Mouse (Mus musculus): ENCODE measurements at regions not wholly inside any gene's neighbourhood (a gene's known extent, or its start where the extent isn't known, plus 50 kb on each side); places are given as distances from the start of the nearest gene placed in this dataset.
A peak's percentile ranks its signal among the peaks of the same experiment; 100 is the strongest.

DNA sequence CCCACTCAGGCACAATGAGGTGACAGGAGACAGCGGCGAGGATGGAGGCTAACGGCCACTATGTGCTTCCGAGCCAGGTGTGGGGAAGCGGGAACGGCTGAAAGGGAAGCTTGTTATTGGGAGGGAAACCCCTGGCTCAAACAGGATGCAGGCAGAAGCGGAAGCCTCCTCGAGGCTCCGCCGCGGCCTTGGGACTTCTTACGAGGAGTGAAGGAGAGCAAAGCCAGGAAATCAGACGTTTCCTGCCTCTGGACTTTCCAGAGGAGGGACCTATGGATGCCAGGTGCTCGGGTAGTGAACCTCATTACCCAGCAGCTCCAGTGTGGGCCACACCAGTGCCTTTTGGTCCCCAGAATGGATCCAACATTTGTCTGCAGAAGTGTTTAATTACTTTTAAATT is 449.6 kb downstream of the Med13l start:
- WGBS = 55% methylated on average over 14 of the region's 14 CpGs
- Histone ChIP-seq H3K27me3 (ENCODE audit: control insufficient read depth, insufficient read depth, low read length) (peaks cover 24% of the 10 kb centered on the region), H3K4me2 (replicated peaks; ENCODE audit: low read depth, low read length) (no peak overlapping the region), H3K4me1 (ENCODE audit: control insufficient read depth, insufficient read depth, low read length) (peaks cover 9% of the 10 kb centered on the region), H3K4me3 (ENCODE audit: low read length) (no peak overlapping the region), H3K9me3 (ENCODE audit: control insufficient read depth, low read length) (peaks cover 2% of the 10 kb centered on the region; the same call in 1 of the 2 replicates), H3K9ac (ENCODE audit: low read depth, low read length) (no peak overlapping the region), H3K27ac (ENCODE audit: low read depth, low read length) (no peak overlapping the region), H3K36me3 (ENCODE audit: control insufficient read depth, insufficient read depth, low read length) (no peaks in the 10 kb centered on the region)
- no peak for ATAC-seq (ENCODE audit: low FRiP score, low TSS enrichment)

DNA sequence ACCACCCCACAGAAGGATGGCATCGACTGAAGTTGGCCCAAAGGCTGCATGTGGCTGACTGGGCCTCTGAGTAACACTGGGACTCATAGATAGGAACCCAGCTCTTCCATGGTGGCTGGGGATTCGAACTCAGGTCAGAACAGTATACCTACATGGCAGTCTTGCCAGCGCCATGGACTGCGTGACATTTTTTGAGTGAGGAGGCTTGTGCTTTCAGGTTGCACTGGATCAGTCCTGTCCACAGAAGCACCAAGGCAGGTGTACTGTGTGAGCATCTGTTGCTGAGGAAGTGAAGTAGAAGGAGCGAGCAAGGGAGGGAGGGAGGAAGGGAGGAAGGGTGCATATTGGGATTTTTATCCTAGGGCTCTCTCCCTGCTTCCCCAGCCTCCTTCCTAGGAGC is 454.7 kb downstream of the Med13l start:
- no peak overlapping the region for H3K4me3 ChIP-seq (ENCODE audit: low read length)
- H3K9me3 ChIP-seq (ENCODE audit: control insufficient read depth, low read length) = peaks cover 2% of the 10 kb centered on the region; the same call in 1 of the 2 replicates
- H3K36me3 ChIP-seq (ENCODE audit: control insufficient read depth, insufficient read depth, low read length) = no peaks in the 10 kb centered on the region
- no peak overlapping the region for H3K9ac ChIP-seq (ENCODE audit: low read depth, low read length)
- H3K27me3 ChIP-seq (ENCODE audit: control insufficient read depth, insufficient read depth, low read length) = no peaks in the 10 kb centered on the region
- no peak overlapping the region for H3K4me2 ChIP-seq (replicated peaks; ENCODE audit: low read depth, low read length)
- 87% methylated on average over 5 of the region's 5 CpGs for WGBS
- no peak overlapping the region for H3K27ac ChIP-seq (ENCODE audit: low read depth, low read length)
- no peaks in the 10 kb centered on the region for H3K4me1 ChIP-seq (ENCODE audit: control insufficient read depth, insufficient read depth, low read length)
- no peak for ATAC-seq (ENCODE audit: low FRiP score, low TSS enrichment)

DNA sequence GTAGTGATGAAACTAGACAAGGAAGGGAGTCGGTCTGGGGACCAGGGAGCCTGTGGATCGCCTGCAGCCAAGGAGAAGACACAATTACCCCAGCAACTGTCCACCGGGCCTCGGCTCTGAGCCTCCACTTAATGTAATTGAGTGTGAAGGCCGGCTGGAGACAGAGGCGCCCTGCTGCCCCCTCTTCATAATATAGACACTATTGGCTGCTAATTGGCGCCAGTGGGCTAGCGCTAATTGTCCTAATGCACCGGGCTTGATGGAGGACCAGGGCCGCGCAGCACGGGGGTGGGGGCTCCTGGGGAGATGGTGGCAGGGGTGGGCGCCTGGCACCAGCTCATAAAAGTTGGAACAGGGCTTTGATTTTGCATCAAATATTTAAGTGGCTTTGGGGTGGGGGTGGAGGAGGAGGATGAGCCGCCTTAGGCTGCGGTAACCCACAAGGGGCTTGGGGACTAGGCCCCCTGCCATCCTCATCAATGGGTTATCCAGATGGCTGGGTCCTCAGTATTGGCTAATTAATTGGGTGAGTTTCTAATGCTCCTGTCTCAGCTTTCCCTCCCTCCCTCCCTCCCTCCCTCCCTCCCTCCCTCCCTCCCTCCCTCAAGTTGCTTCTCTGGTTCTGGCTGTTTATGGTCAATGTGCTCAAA is 455.3 kb downstream of the Med13l start:
- H3K9me3 ChIP-seq (ENCODE audit: control insufficient read depth, low read length) = peaks cover 2% of the 10 kb centered on the region; the same call in 1 of the 2 replicates
- no peak overlapping the region for H3K4me3 ChIP-seq (ENCODE audit: low read length)
- no peak overlapping the region for H3K4me2 ChIP-seq (replicated peaks; ENCODE audit: low read depth, low read length)
- no peak overlapping the region for H3K9ac ChIP-seq (ENCODE audit: low read depth, low read length)
- ATAC-seq (ENCODE audit: low FRiP score, low TSS enrichment) = peak; percentile 39; the same call in 1 of the 2 replicates
- no peaks in the 10 kb centered on the region for H3K36me3 ChIP-seq (ENCODE audit: control insufficient read depth, insufficient read depth, low read length)
- H3K27me3 ChIP-seq (ENCODE audit: control insufficient read depth, insufficient read depth, low read length) = no peaks in the 10 kb centered on the region
- WGBS = 16% methylated on average over 15 of the region's 15 CpGs
- no peak overlapping the region for H3K27ac ChIP-seq (ENCODE audit: low read depth, low read length)
- no peaks in the 10 kb centered on the region for H3K4me1 ChIP-seq (ENCODE audit: control insufficient read depth, insufficient read depth, low read length)

DNA sequence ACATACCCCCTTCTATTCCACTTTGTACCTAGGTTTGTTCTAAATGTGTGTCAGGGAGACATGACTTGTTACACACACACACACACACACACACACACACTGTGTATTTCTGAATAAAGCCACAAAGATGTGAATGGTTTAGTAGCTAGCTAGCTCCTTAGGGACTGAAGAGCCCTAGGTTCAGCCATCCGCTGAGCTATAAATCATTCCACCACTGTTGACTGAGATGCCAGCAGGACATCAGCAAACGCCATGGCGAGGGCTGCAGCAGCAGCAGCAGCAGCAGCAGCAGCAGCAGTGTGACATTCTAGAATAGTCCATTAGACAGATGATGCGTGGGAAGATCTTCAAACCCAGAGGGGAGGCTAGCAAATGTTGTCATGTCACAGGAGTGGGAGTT is 455.9 kb downstream of the Med13l start:
- no peak overlapping the region for H3K27ac ChIP-seq (ENCODE audit: low read depth, low read length)
- no peaks in the 10 kb centered on the region for H3K27me3 ChIP-seq (ENCODE audit: control insufficient read depth, insufficient read depth, low read length)
- peaks cover 2% of the 10 kb centered on the region; the same call in 1 of the 2 replicates for H3K9me3 ChIP-seq (ENCODE audit: control insufficient read depth, low read length)
- H3K4me2 ChIP-seq (replicated peaks; ENCODE audit: low read depth, low read length) = no peak overlapping the region
- WGBS = 19% methylated on average over 4 of the region's 4 CpGs
- no peak overlapping the region for H3K9ac ChIP-seq (ENCODE audit: low read depth, low read length)
- H3K36me3 ChIP-seq (ENCODE audit: control insufficient read depth, insufficient read depth, low read length) = no peaks in the 10 kb centered on the region
- no peaks in the 10 kb centered on the region for H3K4me1 ChIP-seq (ENCODE audit: control insufficient read depth, insufficient read depth, low read length)
- no peak overlapping the region for H3K4me3 ChIP-seq (ENCODE audit: low read length)
- ATAC-seq (ENCODE audit: low FRiP score, low TSS enrichment) = 0 out of 2 replicates have a peak, but pooled peaks have one; percentile 28

DNA sequence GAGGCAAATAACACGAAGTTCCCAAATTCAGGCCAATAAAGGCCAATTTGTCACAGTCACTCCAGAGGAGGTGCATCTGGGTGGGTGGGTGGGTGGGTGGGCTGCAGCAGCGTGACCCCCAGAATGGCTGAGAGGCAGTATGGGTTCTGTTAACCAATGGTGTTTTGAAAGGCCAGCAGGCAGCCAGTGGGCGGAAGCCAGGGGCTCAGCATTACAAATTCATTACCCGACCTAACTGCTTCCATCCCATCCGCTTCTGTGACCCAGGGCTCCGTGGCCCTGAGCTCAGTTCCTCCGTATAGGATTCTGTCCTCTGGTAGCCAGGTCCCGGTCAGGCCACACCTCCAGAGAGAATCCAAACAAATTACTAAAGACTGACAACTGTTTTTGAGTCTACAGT is 463.5 kb downstream of the Med13l start:
- 34% methylated on average over 8 of the region's 8 CpGs for WGBS
- H3K4me3 ChIP-seq (ENCODE audit: low read length) = no peak overlapping the region
- H3K27me3 ChIP-seq (ENCODE audit: control insufficient read depth, insufficient read depth, low read length) = no peaks in the 10 kb centered on the region
- no peak overlapping the region for H3K9ac ChIP-seq (ENCODE audit: low read depth, low read length)
- no peaks in the 10 kb centered on the region for H3K36me3 ChIP-seq (ENCODE audit: control insufficient read depth, insufficient read depth, low read length)
- no peaks in the 10 kb centered on the region for H3K4me1 ChIP-seq (ENCODE audit: control insufficient read depth, insufficient read depth, low read length)
- no peaks in the 10 kb centered on the region for H3K9me3 ChIP-seq (ENCODE audit: control insufficient read depth, low read length)
- no peak overlapping the region for H3K27ac ChIP-seq (ENCODE audit: low read depth, low read length)
- no peak overlapping the region for H3K4me2 ChIP-seq (replicated peaks; ENCODE audit: low read depth, low read length)
- ATAC-seq (ENCODE audit: low FRiP score, low TSS enrichment) = no peak; the same call in 1 of the 2 replicates

DNA sequence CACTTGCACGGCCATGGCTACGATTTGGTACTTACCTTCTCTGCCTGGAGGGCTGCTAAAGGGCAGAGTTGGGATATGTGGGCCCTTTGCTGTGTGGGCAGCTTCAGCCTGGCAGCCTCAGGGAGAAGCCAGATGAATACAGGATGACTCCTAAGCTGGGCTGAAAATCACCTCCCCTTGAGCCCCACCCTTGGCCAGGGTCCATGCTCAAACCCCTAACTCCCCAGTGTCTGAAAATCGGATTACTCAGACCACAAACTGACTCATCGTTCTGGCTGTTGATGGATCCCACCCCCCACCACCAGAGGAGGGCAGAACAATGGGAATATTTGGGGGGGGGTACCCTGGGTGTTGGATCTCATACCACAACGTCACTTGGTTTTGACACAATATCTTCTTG is 471.6 kb downstream of the Med13l start:
- H3K4me3 ChIP-seq (ENCODE audit: low read length) = no peak overlapping the region
- H3K4me1 ChIP-seq (ENCODE audit: control insufficient read depth, insufficient read depth, low read length) = no peaks in the 10 kb centered on the region
- 88% methylated on average over 5 of the region's 5 CpGs for WGBS
- no peaks in the 10 kb centered on the region for H3K27me3 ChIP-seq (ENCODE audit: control insufficient read depth, insufficient read depth, low read length)
- H3K9me3 ChIP-seq (ENCODE audit: control insufficient read depth, low read length) = no peaks in the 10 kb centered on the region
- no peaks in the 10 kb centered on the region for H3K36me3 ChIP-seq (ENCODE audit: control insufficient read depth, insufficient read depth, low read length)
- no peak overlapping the region for H3K27ac ChIP-seq (ENCODE audit: low read depth, low read length)
- no peak overlapping the region for H3K9ac ChIP-seq (ENCODE audit: low read depth, low read length)
- no peak overlapping the region for H3K4me2 ChIP-seq (replicated peaks; ENCODE audit: low read depth, low read length)
- no peak for ATAC-seq (ENCODE audit: low FRiP score, low TSS enrichment)

DNA sequence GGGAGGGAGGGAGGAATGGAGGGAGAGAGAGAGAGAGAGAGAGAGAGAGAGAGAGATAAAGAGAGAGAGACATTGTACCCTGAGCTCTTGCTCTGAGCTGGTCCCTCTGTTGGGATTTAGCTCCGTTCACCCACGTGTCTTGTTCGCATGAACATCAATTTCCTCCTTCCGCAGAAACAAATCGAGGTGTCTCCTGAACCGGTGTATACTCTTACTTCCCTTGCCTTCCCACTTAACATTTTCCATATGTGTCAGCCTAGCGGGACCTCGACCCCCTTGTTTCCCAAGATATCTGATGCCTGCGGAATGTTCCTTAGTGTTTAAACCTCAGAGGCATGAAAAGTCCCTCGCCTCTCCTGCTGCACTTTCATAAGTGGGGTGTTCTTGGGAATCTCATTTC is 484.1 kb downstream of the Med13l start:
- H3K36me3 ChIP-seq (ENCODE audit: control insufficient read depth, insufficient read depth, low read length) = no peaks in the 10 kb centered on the region
- H3K4me2 ChIP-seq (replicated peaks; ENCODE audit: low read depth, low read length) = no peak overlapping the region
- no peaks in the 10 kb centered on the region for H3K9me3 ChIP-seq (ENCODE audit: control insufficient read depth, low read length)
- no peak for ATAC-seq (ENCODE audit: low FRiP score, low TSS enrichment)
- H3K4me1 ChIP-seq (ENCODE audit: control insufficient read depth, insufficient read depth, low read length) = no peaks in the 10 kb centered on the region
- WGBS = 66% methylated on average over 10 of the region's 10 CpGs
- no peak overlapping the region for H3K9ac ChIP-seq (ENCODE audit: low read depth, low read length)
- no peak overlapping the region for H3K4me3 ChIP-seq (ENCODE audit: low read length)
- H3K27ac ChIP-seq (ENCODE audit: low read depth, low read length) = no peak overlapping the region
- H3K27me3 ChIP-seq (ENCODE audit: control insufficient read depth, insufficient read depth, low read length) = no peaks in the 10 kb centered on the region

DNA sequence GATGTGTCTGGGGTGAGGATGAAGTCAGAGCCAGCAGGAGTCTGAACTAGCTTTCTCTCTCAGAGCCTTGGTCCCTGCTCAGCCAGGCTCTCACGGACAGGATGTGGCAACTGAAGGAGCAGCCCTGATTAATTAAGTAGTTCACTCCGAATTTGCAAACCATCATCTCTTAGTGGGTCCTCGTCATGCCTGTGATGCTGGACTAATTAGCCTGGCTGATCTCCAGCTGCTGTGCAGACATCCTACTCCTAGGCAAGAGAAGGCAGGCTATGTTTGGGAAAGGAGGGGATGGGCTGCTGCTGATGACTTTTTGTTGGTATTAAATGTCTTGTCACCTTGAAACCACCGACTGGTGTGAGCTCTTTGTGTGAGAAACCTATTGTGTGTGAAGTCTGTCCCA is 487.1 kb downstream of the Med13l start:
- WGBS = 50% methylated on average over 4 of the region's 4 CpGs
- H3K4me1 ChIP-seq (ENCODE audit: control insufficient read depth, insufficient read depth, low read length) = no peaks in the 10 kb centered on the region
- no peak overlapping the region for H3K27ac ChIP-seq (ENCODE audit: low read depth, low read length)
- no peak overlapping the region for H3K4me2 ChIP-seq (replicated peaks; ENCODE audit: low read depth, low read length)
- H3K27me3 ChIP-seq (ENCODE audit: control insufficient read depth, insufficient read depth, low read length) = no peaks in the 10 kb centered on the region
- H3K9ac ChIP-seq (ENCODE audit: low read depth, low read length) = no peak overlapping the region; the same call in 1 of the 2 replicates
- ATAC-seq (ENCODE audit: low FRiP score, low TSS enrichment) = no peak
- no peak overlapping the region for H3K4me3 ChIP-seq (ENCODE audit: low read length)
- H3K9me3 ChIP-seq (ENCODE audit: control insufficient read depth, low read length) = no peaks in the 10 kb centered on the region
- no peaks in the 10 kb centered on the region for H3K36me3 ChIP-seq (ENCODE audit: control insufficient read depth, insufficient read depth, low read length)

DNA sequence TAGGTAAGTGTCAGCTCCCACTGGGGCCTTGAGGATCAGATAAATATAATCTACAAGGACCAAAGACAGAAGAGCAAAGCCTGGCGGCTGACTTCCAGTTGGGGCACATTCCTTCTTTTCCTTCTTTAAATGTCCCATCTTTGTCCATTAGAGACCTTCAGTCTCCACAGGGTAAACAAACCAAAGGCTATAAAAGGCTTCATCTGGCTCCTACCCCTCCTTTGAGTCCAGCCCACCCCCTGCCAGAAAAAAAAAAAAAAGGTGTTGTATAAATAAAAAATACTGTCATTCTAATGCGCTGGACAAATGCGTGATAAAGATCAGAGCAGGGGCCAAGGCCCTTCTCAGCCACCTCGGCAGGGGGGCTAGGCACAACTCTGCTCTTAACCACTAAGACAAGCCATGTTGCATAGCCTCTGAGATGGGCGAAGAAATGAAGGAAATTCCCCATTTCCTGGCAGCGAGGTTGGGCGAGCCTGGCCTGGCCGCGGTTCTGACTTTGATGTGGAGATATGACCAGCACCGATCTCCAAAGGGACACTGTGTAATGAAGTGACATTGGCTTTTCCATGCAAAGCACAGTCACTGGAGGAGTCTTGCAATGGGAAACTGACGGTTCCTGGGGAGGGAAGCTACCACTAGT is 492.0 kb downstream of the Med13l start:
- ATAC-seq (ENCODE audit: low FRiP score, low TSS enrichment) = no peak
- H3K4me3 ChIP-seq (ENCODE audit: low read length) = no peak overlapping the region
- no peak overlapping the region for H3K27ac ChIP-seq (ENCODE audit: low read depth, low read length)
- no peak overlapping the region for H3K4me2 ChIP-seq (replicated peaks; ENCODE audit: low read depth, low read length)
- H3K4me1 ChIP-seq (ENCODE audit: control insufficient read depth, insufficient read depth, low read length) = no peaks in the 10 kb centered on the region
- no peak overlapping the region for H3K9ac ChIP-seq (ENCODE audit: low read depth, low read length)
- peaks cover 6% of the 10 kb centered on the region; the same call in 1 of the 2 replicates for H3K27me3 ChIP-seq (ENCODE audit: control insufficient read depth, insufficient read depth, low read length)
- H3K9me3 ChIP-seq (ENCODE audit: control insufficient read depth, low read length) = no peaks in the 10 kb centered on the region
- WGBS = 16% methylated on average over 11 of the region's 11 CpGs
- no peaks in the 10 kb centered on the region for H3K36me3 ChIP-seq (ENCODE audit: control insufficient read depth, insufficient read depth, low read length)

Measured in kidney, embryonic 14.5 days (tissue).